Mouse (Mus musculus): Measurements from ENCODE around the gene Taf15. TPM values are rescaled to one million over a fixed set of nuclear protein-coding genes. Genes with fewer than 3 reads are reported as not detected.
"Not testable (repeated sequence)": the region's sequence is repeated elsewhere in the genome, so short reads cannot be mapped to it uniquely, and the experiment has no call there.

The Taf15 gene
- polyA plus RNA-seq, 1 experiment from 2014 or later, result 11.9 TPM

GRCm38 (mm10) chr11:83530360-83530759 lies 57.5 kb downstream of the Taf15 start, which contains the start of gene Ccl5:
Gene Ccl5, minus strand, starts transcription at chr11:83530518.
- no peak for DNase-seq (ENCODE audit: low spot score)
- H3K4me1 ChIP-seq, result peaks cover 12% of the 10 kb centered on the region
- no peak within 1 kb of the TSS for H3K4me3 ChIP-seq
- WGBS, result 91% methylated on average over 5 of the region's 5 CpGs
- H3K9me3 ChIP-seq (replicated peaks), result no peaks in the 10 kb centered on the region
- no peaks in the 10 kb centered on the region for H3K27me3 ChIP-seq (ENCODE audit: low read depth, poor library complexity, severe bottlenecking)
- H3K27ac ChIP-seq, result no peak within 1 kb of the TSS
- H3K36me3 ChIP-seq, result no peaks in the 10 kb centered on the region

- peaks cover 12% of the 10 kb centered on the region for H3K4me1 ChIP-seq
- H3K27ac ChIP-seq, result no peak overlapping the region
- no peak for DNase-seq (ENCODE audit: low spot score)
- 94% methylated on average over 1 of the region's 1 CpGs for WGBS
- no peaks in the 10 kb centered on the region for H3K27me3 ChIP-seq (ENCODE audit: low read depth, poor library complexity, severe bottlenecking)
- H3K9me3 ChIP-seq (replicated peaks), result no peaks in the 10 kb centered on the region
- no peak overlapping the region for H3K4me3 ChIP-seq
- H3K36me3 ChIP-seq, result no peaks in the 10 kb centered on the region
Measured at GRCm38 (mm10) chr11:83533192-83533591, 60.3 kb downstream of the Taf15 start.

GRCm38 (mm10) chr11:83534143-83534542 lies 61.3 kb downstream of the Taf15 start:
- Histone ChIP-seq H3K9me3 (replicated peaks) (no peaks in the 10 kb centered on the region), H3K36me3 (no peaks in the 10 kb centered on the region), H3K4me3 (no peak overlapping the region), H3K27ac (no peak overlapping the region), H3K4me1 (peaks cover 12% of the 10 kb centered on the region), H3K27me3 (ENCODE audit: low read depth, poor library complexity, severe bottlenecking) (no peaks in the 10 kb centered on the region)
- no peak for DNase-seq (ENCODE audit: low spot score)
- 85% methylated on average over 8 of the region's 8 CpGs for WGBS

GRCm38 (mm10) chr11:83534609-83535423 lies 61.9 kb downstream of the Taf15 start:
- Histone ChIP-seq H3K9me3 (replicated peaks) (no peaks in the 10 kb centered on the region), H3K27ac (no peak overlapping the region), H3K4me3 (no peak overlapping the region), H3K36me3 (no peaks in the 10 kb centered on the region), H3K27me3 (ENCODE audit: low read depth, poor library complexity, severe bottlenecking) (no peaks in the 10 kb centered on the region), H3K4me1 (peaks cover 12% of the 10 kb centered on the region)
- WGBS, result 55% methylated on average over 13 of the region's 13 CpGs
- no peak for DNase-seq (ENCODE audit: low spot score)

GRCm38 (mm10) chr11:83536831-83537230 lies 63.9 kb downstream of the Taf15 start:
- H3K27ac ChIP-seq, result no peak overlapping the region
- H3K9me3 ChIP-seq (replicated peaks), result no peaks in the 10 kb centered on the region
- no peak overlapping the region for H3K4me3 ChIP-seq
- no peak for DNase-seq (ENCODE audit: low spot score)
- no peaks in the 10 kb centered on the region for H3K36me3 ChIP-seq
- no peaks in the 10 kb centered on the region for H3K27me3 ChIP-seq (ENCODE audit: low read depth, poor library complexity, severe bottlenecking)
- WGBS, result 71% methylated on average over 3 of the region's 3 CpGs
- H3K4me1 ChIP-seq, result peaks cover 12% of the 10 kb centered on the region

- WGBS, result 78% methylated on average over 3 of the region's 3 CpGs
- H3K27me3 ChIP-seq (ENCODE audit: low read depth, poor library complexity, severe bottlenecking), result no peaks in the 10 kb centered on the region
- no peaks in the 10 kb centered on the region for H3K9me3 ChIP-seq (replicated peaks)
- H3K4me1 ChIP-seq, result peaks cover 12% of the 10 kb centered on the region
- no peak overlapping the region for H3K4me3 ChIP-seq
- no peak for DNase-seq (ENCODE audit: low spot score)
- H3K36me3 ChIP-seq, result no peaks in the 10 kb centered on the region
- no peak overlapping the region for H3K27ac ChIP-seq
Measured at GRCm38 (mm10) chr11:83538705-83539314, 65.9 kb downstream of the Taf15 start.

GRCm38 (mm10) chr11:83540931-83541330 lies 68.0 kb downstream of the Taf15 start:
- WGBS, result 86% methylated on average over 2 of the region's 2 CpGs
- no peak for DNase-seq (ENCODE audit: low spot score)

GRCm38 (mm10) chr11:83541415-83541814 lies 68.5 kb downstream of the Taf15 start:
- Histone ChIP-seq H3K4me3 (no peak overlapping the region), H3K9me3 (replicated peaks) (no peaks in the 10 kb centered on the region), H3K36me3 (no peaks in the 10 kb centered on the region), H3K4me1 (no peaks in the 10 kb centered on the region), H3K27ac (no peak overlapping the region), H3K27me3 (ENCODE audit: low read depth, poor library complexity, severe bottlenecking) (no peaks in the 10 kb centered on the region)
- 84% methylated on average over 3 of the region's 3 CpGs for WGBS
- no peak for DNase-seq (ENCODE audit: low spot score)

More at GRCm38 (mm10) chr11:83540931-83541330, 68.0 kb downstream of the Taf15 start:
- Histone ChIP-seq H3K36me3 (no peaks in the 10 kb centered on the region), H3K27me3 (ENCODE audit: low read depth, poor library complexity, severe bottlenecking) (no peaks in the 10 kb centered on the region), H3K4me3 (no peak overlapping the region), H3K9me3 (replicated peaks) (no peaks in the 10 kb centered on the region), H3K27ac (no peak overlapping the region), H3K4me1 (no peaks in the 10 kb centered on the region)

GRCm38 (mm10) chr11:83544214-83544613 lies 71.3 kb downstream of the Taf15 start:
- H3K4me3 ChIP-seq, result no peak overlapping the region
- 87% methylated on average over 3 of the region's 3 CpGs for WGBS
- no peaks in the 10 kb centered on the region for H3K9me3 ChIP-seq (replicated peaks)
- DNase-seq (ENCODE audit: low spot score), result no peak
- H3K27me3 ChIP-seq (ENCODE audit: low read depth, poor library complexity, severe bottlenecking), result no peaks in the 10 kb centered on the region
- no peaks in the 10 kb centered on the region for H3K36me3 ChIP-seq
- H3K27ac ChIP-seq, result no peak overlapping the region
- H3K4me1 ChIP-seq, result no peaks in the 10 kb centered on the region

- Histone ChIP-seq H3K9me3 (replicated peaks) (no peaks in the 10 kb centered on the region), H3K27me3 (ENCODE audit: low read depth, poor library complexity, severe bottlenecking) (no peaks in the 10 kb centered on the region), H3K4me3 (no peak overlapping the region), H3K36me3 (no peaks in the 10 kb centered on the region), H3K27ac (no peak overlapping the region), H3K4me1 (no peaks in the 10 kb centered on the region)
- DNase-seq (ENCODE audit: low spot score), result no peak
- 91% methylated on average over 5 of the region's 5 CpGs for WGBS
Measured at GRCm38 (mm10) chr11:83550186-83550632, 77.3 kb downstream of the Taf15 start.

GRCm38 (mm10) chr11:83551037-83551436 lies 78.2 kb downstream of the Taf15 start:
- 86% methylated on average over 7 of the region's 7 CpGs for WGBS

GRCm38 (mm10) chr11:83551668-83552067 lies 78.8 kb downstream of the Taf15 start:
- Histone ChIP-seq H3K4me1 (no peaks in the 10 kb centered on the region), H3K4me3 (no peak overlapping the region), H3K27me3 (ENCODE audit: low read depth, poor library complexity, severe bottlenecking) (no peaks in the 10 kb centered on the region), H3K27ac (no peak overlapping the region), H3K9me3 (replicated peaks) (no peaks in the 10 kb centered on the region), H3K36me3 (no peaks in the 10 kb centered on the region)
- no peak for DNase-seq (ENCODE audit: low spot score)
- 79% methylated on average over 5 of the region's 5 CpGs for WGBS

More at GRCm38 (mm10) chr11:83551037-83551436, 78.2 kb downstream of the Taf15 start:
- H3K36me3 ChIP-seq; H3K4me3 ChIP-seq; H3K27me3 ChIP-seq (ENCODE audit: low read depth, poor library complexity, severe bottlenecking); H3K27ac ChIP-seq; DNase-seq (ENCODE audit: low spot score); H3K4me1 ChIP-seq; H3K9me3 ChIP-seq (replicated peaks): not testable (repeated sequence)
